Mouse (Mus musculus): ENCODE measurements around the gene Sstr5.

DNA sequence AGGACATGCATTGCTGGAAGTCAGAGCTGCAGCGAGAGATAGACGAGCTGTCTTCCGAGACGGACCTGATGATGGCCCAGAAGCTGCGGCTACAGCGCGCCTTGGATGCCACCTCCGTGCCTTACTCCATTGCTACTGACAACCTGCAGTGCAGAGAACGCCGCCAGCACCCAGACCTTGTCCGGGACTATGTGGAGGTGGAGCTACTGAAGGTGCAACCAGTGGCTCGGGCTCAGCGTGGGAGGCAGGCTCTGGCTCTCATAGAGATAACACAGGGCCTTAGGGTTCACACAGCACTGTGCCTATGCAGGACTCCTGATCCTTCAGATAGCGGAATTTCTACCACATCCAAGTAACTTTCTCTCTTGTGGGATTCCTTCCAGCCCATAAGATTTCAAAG is 25.0 kb downstream of the Sstr5 start:
- no peak for TF ChIP-seq CTCF (IDR thresholded peaks at IDR 0.05; ENCODE audit: control insufficient read depth, insufficient read depth, low read length)
- no peak for TF ChIP-seq POLR2A (IDR thresholded peaks at IDR 0.05; ENCODE audit: borderline replicate concordance, control insufficient read depth, low read depth, low read length)
